Mouse (Mus musculus) CH12.LX (cell line): Measurements from ENCODE around the gene Atp1a3. TPM values are rescaled to one million over a fixed set of nuclear protein-coding genes. Genes with fewer than 3 reads are reported as not detected.

Experiments used
- DNase-seq: peaks from one replicate; pipeline ENCODE4 v3.0.0-alpha.2; 2013; ENCODE audit errors: extremely low read depth
- H3K27ac ChIP-seq: 2 replicates; pipeline ENCODE4 v1.5.1; 2012; ENCODE audit warnings: low read depth, mild to moderate bottlenecking, control low read depth, moderate library complexity; ENCODE audit not compliant: insufficient read depth
- H3K27me3 ChIP-seq: replicated peaks from 2 replicates; pipeline ENCODE3; 2012; ENCODE audit warnings: inconsistent platforms
- H3K36me3 ChIP-seq, 2 experiments: replicated peaks in 1 of 2; 2 replicates each; pipeline versions ENCODE3 to v1.6.1; 2012; ENCODE audit warnings: inconsistent platforms in 1 of 2, low read length in 1 of 2, mild to moderate bottlenecking in 1 of 2, mixed read lengths in 1 of 2, moderate library complexity in 1 of 2; ENCODE audit not compliant: control insufficient read depth in 1 of 2, insufficient read depth in 1 of 2
- H3K4me1 ChIP-seq, 2 experiments: 2 replicates each; pipeline ENCODE4 v1.6.1; 2012; ENCODE audit warnings: inconsistent platforms in 1 of 2, moderate library complexity in 1 of 2; ENCODE audit not compliant: insufficient read depth in 2 of 2, control insufficient read depth in 1 of 2
- H3K4me2 ChIP-seq: 2 replicates; pipeline ENCODE4 v1.6.1; 2012; ENCODE audit warnings: low read depth, mild to moderate bottlenecking, control low read depth; ENCODE audit not compliant: poor library complexity, insufficient read depth, severe bottlenecking
- H3K4me3 ChIP-seq, 3 experiments: fragments of 150-350 bp in 1 of 3; sonication (generic) in 1 of 3; replicated peaks in 1 of 3; 2 replicates each; pipeline versions ENCODE3 to v1.5.1; 2011 to 2012; ENCODE audit warnings: low read depth in 2 of 3, low read length in 2 of 3, mild to moderate bottlenecking in 2 of 3, moderate library complexity in 2 of 3, control low read depth in 1 of 3, improper control_type of control experiment in 1 of 3, inconsistent platforms in 1 of 3, mixed read lengths in 1 of 3; ENCODE audit not compliant: poor library complexity in 1 of 3
- H3K79me2 ChIP-seq: replicated peaks from 2 replicates; pipeline ENCODE4 v1.6.1; 2012; ENCODE audit warnings: mild to moderate bottlenecking, moderate library complexity; ENCODE audit not compliant: control insufficient read depth, poor library complexity, insufficient read depth, severe bottlenecking; ENCODE audit errors: extremely low read depth
- H3K9ac ChIP-seq: 2 replicates; pipeline ENCODE4 v1.6.1; 2012; ENCODE audit warnings: low read depth, mild to moderate bottlenecking, control low read depth, moderate library complexity; ENCODE audit not compliant: insufficient read depth
- H3K9me3 ChIP-seq: replicated peaks from 2 replicates; pipeline ENCODE3; 2012; ENCODE audit warnings: low read length, inconsistent platforms, mixed read lengths
- BHLHE40 ChIP-seq: IDR thresholded peaks from 2 replicates; pipeline ENCODE4 v1.6.1; 2011; ENCODE audit warnings: mild to moderate bottlenecking, low read depth, low read length, improper control_type of control experiment
- CHD1 ChIP-seq: IDR thresholded peaks from 2 replicates; pipeline ENCODE4 v1.6.1; 2012; ENCODE audit warnings: low read depth, low read length, improper control_type of control experiment, inconsistent platforms
- CHD2 ChIP-seq: IDR thresholded peaks from 2 replicates; pipeline ENCODE4 v1.6.1; 2011; ENCODE audit warnings: low read length, improper control_type of control experiment
- CTCF ChIP-seq, 2 experiments: IDR thresholded peaks in 1 of 2; conservative IDR thresholded peaks in 1 of 2; 2 replicates each; pipeline ENCODE4 v1.5.1; 2011 to 2012; ENCODE audit warnings: low read depth in 2 of 2, low read length in 2 of 2, improper control_type of control experiment in 1 of 2, inconsistent platforms in 1 of 2, mild to moderate bottlenecking in 1 of 2, moderate library complexity in 1 of 2
- E2F4 ChIP-seq: IDR thresholded peaks from 2 replicates; pipeline ENCODE4 v1.6.1; 2011; ENCODE audit warnings: low read depth, low read length, improper control_type of control experiment; ENCODE audit not compliant: insufficient replicate concordance
- ELF1 ChIP-seq: IDR thresholded peaks from 2 replicates; pipeline ENCODE4 v1.6.1; 2014; ENCODE audit warnings: low read depth, mild to moderate bottlenecking, inconsistent platforms, low read length, improper control_type of control experiment
- EP300 ChIP-seq: IDR thresholded peaks from 2 replicates; pipeline ENCODE4 v1.6.1; 2011; ENCODE audit warnings: low read length, improper control_type of control experiment
- ETS1 ChIP-seq: conservative IDR thresholded peaks from 2 replicates; pipeline ENCODE4 v1.6.1; 2012; ENCODE audit warnings: low read depth, mild to moderate bottlenecking, inconsistent platforms, low read length, improper control_type of control experiment, moderate library complexity
- GABPA ChIP-seq: IDR thresholded peaks from 2 replicates; pipeline ENCODE4 v1.6.1; 2012; ENCODE audit warnings: low read depth, low read length, improper control_type of control experiment, inconsistent platforms; ENCODE audit not compliant: insufficient replicate concordance
- HCFC1 ChIP-seq: IDR thresholded peaks from 2 replicates; pipeline ENCODE4 v1.6.1; 2012; ENCODE audit warnings: low read depth, mild to moderate bottlenecking, inconsistent platforms, low read length, improper control_type of control experiment
- IRF4 ChIP-seq: IDR thresholded peaks from 2 replicates; pipeline ENCODE4 v1.6.1; 2014; ENCODE audit warnings: low read depth, mild to moderate bottlenecking, inconsistent platforms, low read length, improper control_type of control experiment
- JUN ChIP-seq: IDR thresholded peaks from 2 replicates; pipeline ENCODE4 v1.6.1; 2011; ENCODE audit warnings: low read depth, mild to moderate bottlenecking, low read length, improper control_type of control experiment, moderate library complexity; ENCODE audit not compliant: insufficient read depth
- JUND ChIP-seq: conservative IDR thresholded peaks from 2 replicates; pipeline ENCODE4 v1.6.1; 2011; ENCODE audit warnings: low read depth, low read length, improper control_type of control experiment
- KAT2A ChIP-seq: IDR thresholded peaks from 2 replicates; pipeline ENCODE4 v1.6.1; 2012; ENCODE audit warnings: low read length, improper control_type of control experiment, inconsistent platforms; ENCODE audit not compliant: insufficient replicate concordance
- MAFK ChIP-seq: IDR thresholded peaks from 2 replicates; pipeline ENCODE4 v1.6.1; 2011; ENCODE audit warnings: low read length, improper control_type of control experiment; ENCODE audit not compliant: insufficient replicate concordance
- MAX ChIP-seq: IDR thresholded peaks from 2 replicates; pipeline ENCODE4 v1.6.1; 2011; ENCODE audit warnings: low read length, improper control_type of control experiment
- MAZ ChIP-seq: IDR thresholded peaks from 2 replicates; pipeline ENCODE4 v1.6.1; 2012; ENCODE audit warnings: low read depth, mild to moderate bottlenecking, inconsistent platforms, low read length, improper control_type of control experiment, moderate library complexity
- MEF2A ChIP-seq: IDR thresholded peaks from 2 replicates; pipeline ENCODE4 v1.6.1; 2014; ENCODE audit warnings: low read depth, mild to moderate bottlenecking, inconsistent platforms, low read length, improper control_type of control experiment, borderline replicate concordance
- MXI1 ChIP-seq: IDR thresholded peaks from 2 replicates; pipeline ENCODE4 v1.6.1; 2011; ENCODE audit warnings: mild to moderate bottlenecking, low read depth, low read length, improper control_type of control experiment
- MYC ChIP-seq: IDR thresholded peaks from 2 replicates; pipeline ENCODE4 v1.6.1; 2011; ENCODE audit warnings: low read depth, mild to moderate bottlenecking, improper control_type of control experiment, low read length
- NELFE ChIP-seq: IDR thresholded peaks from 2 replicates; pipeline ENCODE4 v1.6.1; 2011; ENCODE audit warnings: low read depth, low read length, improper control_type of control experiment
- NRF1 ChIP-seq: IDR thresholded peaks from 2 replicates; pipeline ENCODE4 v1.6.1; 2014; ENCODE audit warnings: low read depth, mild to moderate bottlenecking, inconsistent platforms, low read length, improper control_type of control experiment, moderate library complexity
- PAX5 ChIP-seq: IDR thresholded peaks from 2 replicates; pipeline ENCODE4 v1.6.1; 2012; ENCODE audit warnings: low read length, inconsistent platforms, mixed read lengths
- POLR2A ChIP-seq: IDR thresholded peaks from 2 replicates; pipeline ENCODE4 v1.6.1; 2011; ENCODE audit warnings: low read depth, mild to moderate bottlenecking, improper control_type of control experiment, low read length
- POLR2AphosphoS2 ChIP-seq: IDR thresholded peaks from 2 replicates; pipeline ENCODE4 v1.6.1; 2011; ENCODE audit warnings: low read depth, low read length, improper control_type of control experiment
- RAD21 ChIP-seq: IDR thresholded peaks from 2 replicates; pipeline ENCODE4 v1.6.1; 2011; ENCODE audit warnings: low read depth, mild to moderate bottlenecking, low read length, improper control_type of control experiment, moderate library complexity
- RCOR1 ChIP-seq: conservative IDR thresholded peaks from 2 replicates; pipeline ENCODE4 v1.6.1; 2012; ENCODE audit warnings: low read depth, mild to moderate bottlenecking, inconsistent platforms, low read length, improper control_type of control experiment
- SIN3A ChIP-seq: IDR thresholded peaks from 2 replicates; pipeline ENCODE4 v1.6.1; 2012; ENCODE audit warnings: low read length, improper control_type of control experiment, inconsistent platforms
- SMC3 ChIP-seq: IDR thresholded peaks from 2 replicates; pipeline ENCODE4 v1.6.1; 2011; ENCODE audit warnings: low read depth, low read length, improper control_type of control experiment
- TBP ChIP-seq: conservative IDR thresholded peaks from 2 replicates; pipeline ENCODE4 v1.6.1; 2011; ENCODE audit warnings: low read depth, low read length, improper control_type of control experiment
- TCF12 ChIP-seq: IDR thresholded peaks from 2 replicates; pipeline ENCODE4 v1.6.1; 2014; ENCODE audit warnings: low read depth, mild to moderate bottlenecking, inconsistent platforms, low read length, improper control_type of control experiment
- UBTF ChIP-seq: IDR thresholded peaks from 2 replicates; pipeline ENCODE4 v1.6.1; 2012; ENCODE audit warnings: low read depth, mild to moderate bottlenecking, inconsistent platforms, low read length, improper control_type of control experiment, moderate library complexity
- USF1 ChIP-seq: IDR thresholded peaks from 2 replicates; pipeline ENCODE4 v1.6.1; 2014; ENCODE audit warnings: low read depth, mild to moderate bottlenecking, inconsistent platforms, low read length, improper control_type of control experiment
- USF2 ChIP-seq: conservative IDR thresholded peaks from 2 replicates; pipeline ENCODE4 v1.6.1; 2011; ENCODE audit warnings: low read depth, low read length, improper control_type of control experiment
- ZC3H11A ChIP-seq: IDR thresholded peaks from 2 replicates; pipeline ENCODE4 v1.6.1; 2012; ENCODE audit warnings: low read depth, mild to moderate bottlenecking, inconsistent platforms, low read length, improper control_type of control experiment
- ZKSCAN1 ChIP-seq: IDR thresholded peaks from 2 replicates; pipeline ENCODE4 v1.6.1; 2012; ENCODE audit warnings: low read depth, inconsistent platforms, low read length, improper control_type of control experiment, borderline replicate concordance
- ZMIZ1 ChIP-seq: IDR thresholded peaks from 2 replicates; pipeline ENCODE4 v1.6.1; 2012; ENCODE audit warnings: low read depth, mild to moderate bottlenecking, inconsistent platforms, low read length, improper control_type of control experiment
- ZNF384 ChIP-seq: IDR thresholded peaks from 2 replicates; pipeline ENCODE4 v1.6.1; 2012; ENCODE audit warnings: low read depth, low read length, improper control_type of control experiment, inconsistent platforms
- dilution Hi-C: fragments of 300-500 bp; cut with MboI; formaldehyde crosslinking; loops from 2 replicates; pipeline ENCODE4 v1.14.3; 2020; ENCODE audit warnings: low sequenced_read_pairs; ENCODE audit not compliant: extremely low pct_unique_long_range_greater_than_20kb, extremely low pct_ligation_motif_present
- in situ Hi-C: fragments of 300-500 bp; cut with MboI; formaldehyde crosslinking; loops from 3 replicates; pipeline ENCODE4 v1.14.3; 2019; ENCODE audit warnings: low sequenced_read_pairs, low pct_ligation_motif_present, low pct_unique_long_range_greater_than_20kb, mixed read lengths
- polyA plus RNA-seq: library from polyadenylated mRNA; unstranded; fragments of >175 nt; gene quantifications from 2 replicates; pipeline ENCODE4 v1.2.1, GENCODE M21; 2012; ENCODE audit warnings: low read depth; ENCODE audit not compliant: insufficient read length
- total RNA-seq, 2 experiments: library from RNA; depleted of rRNA; stranded (reverse); fragments of 300-350 nt in 1 of 2; fragments of >200 nt in 1 of 2; gene quantifications; 2 replicates each; pipeline ENCODE4 v1.2.3; 2012 to 2014

Gene Atp1a3
- total and polyA plus RNA-seq, 3 experiments, result 0.17 to 0.24 TPM; not detected in 1

DNA sequence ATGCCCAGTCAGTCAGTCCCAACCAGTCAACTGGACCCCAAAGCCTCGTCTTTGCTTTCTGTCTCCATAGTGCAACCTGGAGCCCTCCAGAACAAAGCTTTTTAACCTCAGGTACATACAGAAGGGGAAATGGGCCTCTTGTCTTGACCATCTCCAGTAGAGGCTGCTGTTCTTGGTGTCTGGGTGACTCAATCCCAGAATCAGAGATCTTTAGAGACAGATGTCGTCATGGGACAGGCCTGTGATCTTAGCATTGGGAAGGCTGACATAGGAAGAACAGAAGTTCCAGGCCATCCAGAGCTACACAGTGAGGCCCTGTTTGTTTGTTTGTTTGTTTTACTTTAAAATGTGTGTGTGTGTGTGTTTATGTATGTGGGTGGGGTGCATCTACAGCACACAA is 41.5 kb downstream of the Atp1a3 start:
- no peak overlapping the region for H3K4me2 ChIP-seq
- H3K27ac ChIP-seq, result no peak overlapping the region
- dilution Hi-C loops, result no loop called here
- in situ Hi-C loops, result loop anchor here (5.0 kb wide), 1 partner anchor 117 kb away; no protein-coding TSS in a partner anchor
- no peak overlapping the region for H3K9ac ChIP-seq
- H3K4me3 ChIP-seq, result no peak overlapping the region
- TF ChIP-seq TBP, result no peak
- TF ChIP-seq E2F4, result no peak
- TF ChIP-seq MAFK, result no peak
- TF ChIP-seq SIN3A, result no peak
- no peak for TF ChIP-seq USF1
- TF ChIP-seq TCF12, result peak; percentile 57
- 0 out of 2 replicates have a peak, but pooled peaks have one; percentile 27 for TF ChIP-seq RCOR1
- TF ChIP-seq ZNF384, result no peak
- TF ChIP-seq GABPA, result no peak
- TF ChIP-seq JUN, result peak; percentile 40
- no peak for TF ChIP-seq ZC3H11A
- TF ChIP-seq POLR2AphosphoS2, result no peak
- TF ChIP-seq NRF1, result no peak
- peak; percentile 84 for TF ChIP-seq IRF4
- TF ChIP-seq KAT2A, result 0 out of 2 replicates have a peak, but pooled peaks have one; percentile 35
- no peak for TF ChIP-seq ZMIZ1
- no peak for TF ChIP-seq MAX
- no peak for TF ChIP-seq NELFE
- no peak; a peak in 1 of 4 replicates for TF ChIP-seq CTCF (conservative IDR thresholded peaks at IDR 0.05 in 1 of 2, IDR thresholded peaks at IDR 0.05 in 1 of 2; ENCODE audit: low read depth in 2 of 2, low read length in 2 of 2)
- TF ChIP-seq CHD1, result no peak
- TF ChIP-seq MEF2A, result peak; percentile 21; the same call in 1 of the 2 replicates
- TF ChIP-seq MXI1, result 0 out of 2 replicates have a peak, but pooled peaks have one; percentile 21
- TF ChIP-seq USF2, result no peak
- no peak for TF ChIP-seq PAX5
- no peak for TF ChIP-seq POLR2A
- no peak for TF ChIP-seq MYC
- peak; percentile 18; the same call in 1 of the 2 replicates for TF ChIP-seq BHLHE40
- TF ChIP-seq RAD21, result no peak
- no peak; the same call in 1 of the 2 replicates for TF ChIP-seq ELF1
- peak; percentile 63 for TF ChIP-seq JUND
- peak; percentile 71 for TF ChIP-seq EP300
- no peak for TF ChIP-seq MAZ
- TF ChIP-seq SMC3, result no peak
- no peak for TF ChIP-seq ZKSCAN1
- no peak for TF ChIP-seq HCFC1
- TF ChIP-seq ETS1, result 0 out of 2 replicates have a peak, but pooled peaks have one; percentile 27
- no peak for TF ChIP-seq UBTF
- TF ChIP-seq CHD2, result 0 out of 2 replicates have a peak, but pooled peaks have one; percentile 48
- peaks cover 8% of the 10 kb centered on the region for H3K27me3 ChIP-seq
- H3K4me1 ChIP-seq, result peaks cover 5 to 15% of the 10 kb centered on the region in 2 experiments
- DNase-seq, result peak; percentile 39
- no peaks in the 10 kb centered on the region for H3K79me2 ChIP-seq
- no peaks in the 10 kb centered on the region for H3K9me3 ChIP-seq
- H3K36me3 ChIP-seq, result peaks cover 0 to 5% of the 10 kb centered on the region in 2 experiments
